Mouse (Mus musculus): ENCODE results near the gene Pex16. TPM values are rescaled to one million over a fixed set of nuclear protein-coding genes. Genes with fewer than 3 reads are reported as not detected.
A peak's percentile ranks its signal among the peaks of the same experiment; 100 is the strongest.

Gene Pex16
- polyA plus RNA-seq, 1 experiment from 2014 or later, result 23.7 TPM

DNA sequence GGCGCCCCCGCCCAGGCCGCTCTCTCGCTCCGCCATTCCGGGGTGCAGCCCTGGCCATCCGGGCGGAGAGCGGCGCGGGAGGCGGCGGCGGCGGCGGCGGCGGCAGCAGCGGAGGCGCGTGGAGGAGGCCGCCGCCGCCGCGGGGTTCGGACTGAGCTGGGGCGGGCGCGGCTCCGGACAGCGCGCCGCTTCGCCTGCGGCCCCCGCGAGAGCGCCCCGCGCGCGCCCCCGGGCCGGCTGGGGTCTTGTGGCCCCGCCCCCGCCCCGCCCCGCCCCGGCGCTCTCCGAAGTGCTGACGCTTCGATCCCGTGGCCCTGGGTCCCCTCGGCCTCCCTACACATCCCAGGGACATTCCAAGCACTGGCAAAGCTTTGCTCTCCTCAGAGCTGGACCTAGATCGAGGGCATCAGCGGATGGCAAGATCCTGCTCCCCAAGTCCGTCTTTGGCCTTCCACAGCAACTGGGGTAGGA, 26.6 kb downstream of the Pex16 start, which contains the start of gene Mapk8ip1:
Gene Mapk8ip1, minus strand, starts transcription at position 173 of the 471 bp plus-strand sequence.
- H3K9ac ChIP-seq (ENCODE audit: low read depth, low read length), result no peak within 1 kb of the TSS
- ATAC-seq (ENCODE audit: low read depth), result peak; percentile 61
- 3% methylated on average over 49 of the region's 59 CpGs for WGBS (ENCODE audit: insufficient replicate concordance)
- H3K27ac ChIP-seq (ENCODE audit: low read length), result no peak within 1 kb of the TSS
- peak within 1 kb of the TSS; percentile 53 for H3K4me3 ChIP-seq (ENCODE audit: low read depth, low read length)
- peaks cover 16% of the 10 kb centered on the region for H3K27me3 ChIP-seq (ENCODE audit: control insufficient read depth, insufficient read depth, low read depth, low read length)
- no peaks in the 10 kb centered on the region for H3K9me3 ChIP-seq (replicated peaks; ENCODE audit: control insufficient read depth, low read length)
- no peaks in the 10 kb centered on the region; the same call in 1 of the 2 replicates for H3K4me1 ChIP-seq (ENCODE audit: control insufficient read depth, low read depth, low read length)
- peak within 1 kb of the TSS; percentile 65 for H3K4me2 ChIP-seq (ENCODE audit: low read depth, low read length)
- peaks cover 6% of the 10 kb centered on the region for H3K36me3 ChIP-seq (ENCODE audit: control insufficient read depth, insufficient read depth)

DNA sequence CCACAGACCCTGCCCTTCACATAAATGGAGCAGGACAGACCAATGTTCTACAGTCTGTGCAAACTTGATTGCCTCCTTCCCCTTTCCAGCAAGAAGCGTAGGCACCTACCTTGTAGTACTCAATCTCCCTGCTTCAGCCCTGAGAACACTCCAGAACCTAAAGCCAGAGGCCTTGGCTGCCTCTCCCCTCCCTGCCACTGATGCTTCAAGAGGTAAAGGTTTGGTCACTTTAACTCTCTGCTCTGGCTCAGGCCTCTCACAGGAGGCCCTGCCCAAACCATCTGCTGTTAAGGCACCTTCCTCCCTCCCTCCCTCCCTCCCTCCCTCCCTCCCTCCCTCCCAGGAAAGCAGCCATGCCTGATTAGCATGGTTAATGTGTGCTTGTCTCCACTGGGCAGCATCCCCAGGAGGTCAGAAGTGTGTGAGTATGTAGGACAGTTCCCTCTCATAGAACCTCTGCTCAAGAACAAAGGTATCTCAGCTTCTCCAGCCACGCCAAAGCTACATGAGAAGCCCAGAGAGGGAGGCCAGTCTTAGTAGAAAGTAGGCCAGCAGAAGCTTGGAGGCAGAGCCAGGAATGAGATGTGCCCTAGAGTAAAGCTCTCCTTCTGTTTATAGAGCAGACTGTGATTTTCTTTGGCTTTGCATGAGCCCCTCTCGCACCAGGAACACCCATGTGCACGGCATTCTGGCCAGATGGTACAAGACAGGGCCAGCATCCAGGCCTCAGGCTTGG, 28.3 kb downstream of the Pex16 start:
- H3K9me3 ChIP-seq (replicated peaks; ENCODE audit: control insufficient read depth, low read length), result no peaks in the 10 kb centered on the region
- H3K27me3 ChIP-seq (ENCODE audit: control insufficient read depth, insufficient read depth, low read depth, low read length), result peaks cover 16% of the 10 kb centered on the region
- no peak overlapping the region for H3K4me2 ChIP-seq (ENCODE audit: low read depth, low read length)
- no peaks in the 10 kb centered on the region; the same call in 1 of the 2 replicates for H3K4me1 ChIP-seq (ENCODE audit: control insufficient read depth, low read depth, low read length)
- H3K27ac ChIP-seq (ENCODE audit: low read length), result no peak overlapping the region
- WGBS (ENCODE audit: insufficient replicate concordance), result 73% methylated on average over 4 of the region's 4 CpGs
- H3K36me3 ChIP-seq (ENCODE audit: control insufficient read depth, insufficient read depth), result peaks cover 6% of the 10 kb centered on the region
- H3K9ac ChIP-seq (ENCODE audit: low read depth, low read length), result no peak overlapping the region
- H3K4me3 ChIP-seq (ENCODE audit: low read depth, low read length), result no peak overlapping the region
- no peak for ATAC-seq (ENCODE audit: low read depth)

DNA sequence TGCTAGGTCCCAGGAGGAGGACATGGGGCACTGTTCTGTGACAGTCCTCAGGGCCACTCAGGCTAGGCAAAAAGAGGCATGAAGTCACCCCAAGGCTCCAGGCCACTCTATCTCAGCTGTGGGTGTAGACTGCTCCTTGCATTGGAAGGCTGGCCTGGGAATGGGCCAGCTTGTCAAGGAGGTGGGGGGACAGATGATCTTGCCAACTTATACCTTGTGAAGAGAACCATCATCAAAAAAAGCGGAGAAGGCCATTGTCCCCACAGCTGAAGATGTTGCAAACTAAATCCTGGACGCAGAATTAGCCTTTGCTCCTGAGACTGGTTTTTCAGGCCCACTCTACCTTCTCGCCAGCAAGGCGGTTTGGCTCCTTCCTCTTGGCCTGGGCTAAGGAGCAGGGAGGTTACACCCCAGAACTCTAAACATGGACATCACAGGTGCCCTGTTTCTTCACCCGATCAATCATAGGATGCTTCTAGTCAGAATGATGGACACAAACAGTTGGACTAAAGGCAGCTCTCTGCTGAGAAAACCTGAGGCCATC, 29.4 kb downstream of the Pex16 start:
- Histone ChIP-seq H3K4me1 (ENCODE audit: control insufficient read depth, low read depth, low read length) (no peaks in the 10 kb centered on the region; the same call in 1 of the 2 replicates), H3K9ac (ENCODE audit: low read depth, low read length) (no peak overlapping the region), H3K4me3 (ENCODE audit: low read depth, low read length) (no peak overlapping the region), H3K27ac (ENCODE audit: low read length) (no peak overlapping the region), H3K4me2 (ENCODE audit: low read depth, low read length) (no peak overlapping the region), H3K36me3 (ENCODE audit: control insufficient read depth, insufficient read depth) (peaks cover 11% of the 10 kb centered on the region), H3K9me3 (replicated peaks; ENCODE audit: control insufficient read depth, low read length) (no peaks in the 10 kb centered on the region), H3K27me3 (ENCODE audit: control insufficient read depth, insufficient read depth, low read depth, low read length) (peaks cover 16% of the 10 kb centered on the region)
- 76% methylated on average over 5 of the region's 5 CpGs for WGBS (ENCODE audit: insufficient replicate concordance)
- no peak for ATAC-seq (ENCODE audit: low read depth)

DNA sequence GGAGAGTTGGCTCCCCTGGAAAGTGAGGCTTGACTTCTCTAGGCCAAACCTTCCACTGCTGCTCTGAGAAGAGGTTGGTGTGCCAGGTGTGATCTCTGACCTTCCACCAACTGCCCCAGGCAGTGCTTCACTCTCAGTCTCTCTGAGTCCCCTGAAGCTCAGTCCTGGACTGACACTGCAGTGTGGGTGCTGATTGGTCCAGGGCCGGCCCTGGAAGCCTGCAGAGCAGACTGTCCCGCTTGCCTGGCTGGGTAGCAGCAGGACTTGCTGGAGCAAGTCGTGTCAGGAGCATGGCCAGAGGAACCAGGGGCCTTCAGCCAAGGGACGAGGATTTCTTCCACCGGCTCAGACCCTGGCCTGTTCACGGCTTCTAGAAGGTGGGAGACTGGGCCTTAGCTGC, 30.3 kb downstream of the Pex16 start:
- no peaks in the 10 kb centered on the region for H3K9me3 ChIP-seq (replicated peaks; ENCODE audit: control insufficient read depth, low read length)
- no peak for ATAC-seq (ENCODE audit: low read depth)
- peaks cover 19% of the 10 kb centered on the region for H3K36me3 ChIP-seq (ENCODE audit: control insufficient read depth, insufficient read depth)
- H3K4me2 ChIP-seq (ENCODE audit: low read depth, low read length), result no peak overlapping the region
- H3K4me3 ChIP-seq (ENCODE audit: low read depth, low read length), result no peak overlapping the region
- H3K27ac ChIP-seq (ENCODE audit: low read length), result no peak overlapping the region
- no peak overlapping the region for H3K9ac ChIP-seq (ENCODE audit: low read depth, low read length)
- no peaks in the 10 kb centered on the region; the same call in 1 of the 2 replicates for H3K4me1 ChIP-seq (ENCODE audit: control insufficient read depth, low read depth, low read length)
- 77% methylated on average over 6 of the region's 6 CpGs for WGBS (ENCODE audit: insufficient replicate concordance)
- peaks cover 16% of the 10 kb centered on the region for H3K27me3 ChIP-seq (ENCODE audit: control insufficient read depth, insufficient read depth, low read depth, low read length)

DNA sequence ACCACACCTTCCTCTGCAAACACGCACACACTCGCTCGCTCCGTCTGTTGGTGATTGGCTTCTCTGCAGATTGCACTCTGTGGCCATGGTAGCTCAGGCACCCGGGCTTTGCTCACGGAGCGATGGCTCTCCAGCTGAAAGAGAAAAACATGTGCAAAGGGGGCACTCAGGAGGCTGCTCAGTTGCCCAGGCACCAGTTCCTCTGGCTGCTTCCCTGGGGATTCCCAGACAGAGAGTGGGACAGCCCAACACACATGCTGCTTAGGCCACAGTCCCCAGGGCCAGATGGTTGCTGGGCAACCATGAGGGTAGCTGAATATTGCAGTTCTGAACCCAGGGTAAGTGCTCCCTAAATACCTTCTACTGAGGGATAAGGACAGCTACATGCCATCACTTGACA, 31.2 kb downstream of the Pex16 start:
- Histone ChIP-seq H3K4me3 (ENCODE audit: low read depth, low read length) (no peak overlapping the region), H3K4me2 (ENCODE audit: low read depth, low read length) (no peak overlapping the region), H3K9ac (ENCODE audit: low read depth, low read length) (no peak overlapping the region), H3K27ac (ENCODE audit: low read length) (no peak overlapping the region), H3K4me1 (ENCODE audit: control insufficient read depth, low read depth, low read length) (no peaks in the 10 kb centered on the region; the same call in 1 of the 2 replicates), H3K27me3 (ENCODE audit: control insufficient read depth, insufficient read depth, low read depth, low read length) (peaks cover 10% of the 10 kb centered on the region), H3K36me3 (ENCODE audit: control insufficient read depth, insufficient read depth) (peaks cover 19% of the 10 kb centered on the region), H3K9me3 (replicated peaks; ENCODE audit: control insufficient read depth, low read length) (no peaks in the 10 kb centered on the region)
- no peak for ATAC-seq (ENCODE audit: low read depth)
- WGBS (ENCODE audit: insufficient replicate concordance), result 80% methylated on average over 7 of the region's 7 CpGs

DNA sequence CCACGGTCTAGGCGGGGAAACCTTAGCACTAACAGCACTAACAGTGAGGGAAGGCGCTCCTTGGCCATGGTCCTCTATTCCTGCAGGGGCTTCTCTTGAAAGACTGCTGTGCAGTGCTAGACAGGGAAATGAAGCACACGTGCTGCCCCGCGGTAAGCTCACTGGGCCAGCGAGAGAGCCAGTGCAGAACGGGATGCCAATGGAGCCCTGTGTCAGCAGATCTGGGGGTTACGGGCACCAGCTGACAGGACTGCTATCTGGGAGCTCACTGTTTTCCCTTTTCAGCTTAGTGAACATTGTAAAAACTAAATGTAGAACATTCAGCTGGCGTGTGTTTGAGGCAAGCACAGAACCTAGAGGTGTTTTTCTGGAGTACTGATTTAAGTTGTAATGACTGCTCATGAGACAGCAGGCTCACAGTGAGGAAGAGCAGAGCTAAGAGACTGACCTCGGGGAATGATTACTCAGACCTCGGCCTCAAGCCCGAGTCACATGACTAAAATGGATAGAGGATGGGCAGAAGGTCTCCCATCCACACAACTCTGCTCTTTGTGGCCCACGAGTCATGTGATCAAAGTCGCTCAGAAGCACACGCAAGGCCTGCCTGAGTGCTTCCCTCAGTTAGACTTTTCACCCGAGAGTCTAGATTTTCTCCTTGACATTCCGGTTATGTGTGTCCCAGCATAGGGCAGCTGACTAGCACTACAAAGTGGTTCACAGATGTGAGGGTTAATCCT, 34.0 kb downstream of the Pex16 start:
- ATAC-seq (ENCODE audit: low read depth), result no peak
- no peak overlapping the region for H3K27ac ChIP-seq (ENCODE audit: low read length)
- WGBS (ENCODE audit: insufficient replicate concordance), result 79% methylated on average over 18 of the region's 18 CpGs
- peaks cover 43% of the 10 kb centered on the region for H3K36me3 ChIP-seq (ENCODE audit: control insufficient read depth, insufficient read depth)
- no peaks in the 10 kb centered on the region for H3K4me1 ChIP-seq (ENCODE audit: control insufficient read depth, low read depth, low read length)
- H3K4me3 ChIP-seq (ENCODE audit: low read depth, low read length), result no peak overlapping the region
- no peaks in the 10 kb centered on the region for H3K9me3 ChIP-seq (replicated peaks; ENCODE audit: control insufficient read depth, low read length)
- H3K4me2 ChIP-seq (ENCODE audit: low read depth, low read length), result no peak overlapping the region
- H3K27me3 ChIP-seq (ENCODE audit: control insufficient read depth, insufficient read depth, low read depth, low read length), result no peaks in the 10 kb centered on the region
- H3K9ac ChIP-seq (ENCODE audit: low read depth, low read length), result no peak overlapping the region

DNA sequence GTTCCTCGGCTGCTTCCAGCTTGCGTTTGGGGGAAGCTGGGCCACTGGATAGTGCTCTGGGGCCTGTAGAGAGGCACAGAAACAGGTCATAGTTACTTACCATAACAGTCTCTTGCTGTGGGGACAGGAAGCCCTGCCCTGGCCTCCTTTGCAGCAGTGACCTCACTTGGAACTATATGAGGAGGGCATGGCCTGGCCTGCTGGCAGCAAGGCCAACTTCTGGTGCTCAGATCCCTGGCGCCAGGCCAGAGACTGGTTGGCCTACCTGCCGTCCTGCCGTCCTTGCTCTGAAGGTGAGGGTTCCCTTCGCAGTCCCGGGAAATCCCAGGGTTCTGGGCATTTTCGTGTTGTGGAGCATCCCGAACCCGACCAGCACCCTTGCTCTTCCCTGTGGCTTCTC, 37.2 kb downstream of the Pex16 start:
- Histone ChIP-seq H3K9me3 (replicated peaks; ENCODE audit: control insufficient read depth, low read length) (no peaks in the 10 kb centered on the region), H3K27me3 (ENCODE audit: control insufficient read depth, insufficient read depth, low read depth, low read length) (no peaks in the 10 kb centered on the region), H3K4me2 (ENCODE audit: low read depth, low read length) (no peak overlapping the region), H3K36me3 (ENCODE audit: control insufficient read depth, insufficient read depth) (peaks cover 46% of the 10 kb centered on the region), H3K27ac (ENCODE audit: low read length) (no peak overlapping the region), H3K9ac (ENCODE audit: low read depth, low read length) (no peak overlapping the region), H3K4me3 (ENCODE audit: low read depth, low read length) (no peak overlapping the region), H3K4me1 (ENCODE audit: control insufficient read depth, low read depth, low read length) (no peaks in the 10 kb centered on the region)
- 88% methylated on average over 10 of the region's 10 CpGs for WGBS (ENCODE audit: insufficient replicate concordance)
- no peak for ATAC-seq (ENCODE audit: low read depth)

DNA sequence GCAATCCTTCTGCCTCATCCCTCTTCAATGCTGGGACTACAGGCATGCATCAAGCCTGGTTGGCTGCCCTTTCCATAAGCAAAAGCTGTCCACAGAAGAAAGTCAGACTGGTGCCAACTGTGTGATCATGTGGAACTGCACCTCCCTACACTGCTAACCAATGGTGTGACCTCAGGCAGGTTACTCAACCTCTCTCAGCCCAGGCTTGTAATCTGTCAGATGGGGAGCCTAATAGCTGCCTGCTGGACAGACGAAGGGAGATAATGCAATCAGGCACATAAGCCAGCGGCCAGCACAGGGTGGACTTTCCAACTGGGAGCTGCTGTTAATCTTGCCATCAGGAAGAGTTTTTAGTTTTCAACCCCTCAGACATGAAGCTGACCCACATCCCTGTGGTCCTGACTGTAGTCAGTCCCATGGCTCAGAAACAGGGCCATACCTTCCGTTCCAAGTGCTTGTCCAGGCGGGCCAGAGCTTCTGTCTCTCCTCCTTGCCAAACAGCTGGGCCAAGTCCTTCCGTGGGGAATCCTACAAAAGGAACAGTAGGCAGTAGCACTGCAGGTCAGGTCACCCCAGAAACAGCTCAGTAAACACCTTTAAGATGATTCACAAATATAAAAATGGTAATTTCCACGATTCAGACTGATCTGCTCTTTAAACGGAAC, 47.4 kb downstream of the Pex16 start:
- peak; percentile 70 for ATAC-seq (ENCODE audit: low read depth)
- Histone ChIP-seq H3K9me3 (replicated peaks; ENCODE audit: control insufficient read depth, low read length) (no peaks in the 10 kb centered on the region), H3K4me1 (ENCODE audit: control insufficient read depth, low read depth, low read length) (peaks cover 8% of the 10 kb centered on the region), H3K4me2 (ENCODE audit: low read depth, low read length) (no peak overlapping the region), H3K4me3 (ENCODE audit: low read depth, low read length) (no peak overlapping the region), H3K27ac (ENCODE audit: low read length) (no peak overlapping the region; the same call in 1 of the 2 replicates), H3K9ac (ENCODE audit: low read depth, low read length) (no peak overlapping the region), H3K36me3 (ENCODE audit: control insufficient read depth, insufficient read depth) (peaks cover 42% of the 10 kb centered on the region), H3K27me3 (ENCODE audit: control insufficient read depth, insufficient read depth, low read depth, low read length) (no peaks in the 10 kb centered on the region)
- WGBS (ENCODE audit: insufficient replicate concordance), result 77% methylated on average over 7 of the region's 7 CpGs
